ENCODE assay signal across 18 mouse cellular contexts in genomic region chr1:173427385-173427784, GRCm38 (mm10). TPM values are rescaled to one million over a fixed set of nuclear protein-coding genes. Genes with fewer than 3 reads are reported as not detected.
DNase-seq lines count a peak whose midpoint lies in the region; ATAC-seq and TF ChIP-seq lines count a peak whose summit lies in the region.
"Had no signal": no experiment of that assay in that cellular context is flagged by ENCODE, and none has a peak within 500 bp of the region (broad histone marks: within the 10 kb centered on the region; RNA-seq: fewer than 3 reads in every experiment).

No protein-coding gene starts in this region.

- H3K27ac ChIP-seq in heart, adult 2 months, result no peak overlapping the region
- no peak overlapping the region for H3K27ac ChIP-seq in CH12.LX (ENCODE audit: insufficient read depth, low read depth)
- peak overlapping the region; percentile 89 for H3K27ac ChIP-seq in bone marrow macrophage, adult 2 months (ENCODE audit: insufficient read depth, low read depth, low read length)
- H3K27ac ChIP-seq: heart, embryonic 15.5 days; kidney, embryonic 15.5 days; limb, embryonic 15.5 days; stomach, postnatal 0 days had no signal

- peak; percentile 65 for ATAC-seq in megakaryocyte, adult 5-6 weeks (ENCODE audit: poor library complexity, severe bottlenecking)
- ATAC-seq: hindbrain, embryonic 16.5 days; intestine, embryonic 16.5 days; liver, postnatal 0 days had no signal

- H3K36me3 ChIP-seq in heart, adult 2 months (ENCODE audit: control insufficient read depth, insufficient read depth, low read length), result no peaks in the 10 kb centered on the region
- H3K36me3 ChIP-seq in CH12.LX (replicated peaks in 1 of 2; ENCODE audit: control insufficient read depth in 1 of 2, insufficient read depth in 1 of 2, low read length in 1 of 2), result peaks cover 12 to 41% of the 10 kb centered on the region in 2 experiments
- H3K36me3 ChIP-seq: heart, embryonic 15.5 days; kidney, embryonic 15.5 days; limb, embryonic 15.5 days had no signal

- DNase-seq in heart, adult 9 months (ENCODE audit: low spot score in 2 of 2), result peak; percentile 20 to 41
- DNase-seq in heart, adult 2 months, result no peak
- DNase-seq in CH12.LX (ENCODE audit: extremely low read depth), result peak; percentile 73
- DNase-seq in kidney, adult 8-10 months, result no peak
- no peak for DNase-seq in cerebellum, postnatal 14 days
- DNase-seq: adrenal gland, postnatal 10 days; cerebellum, adult 11 months; cerebellum, postnatal 25 days; liver, postnatal 0 days; right cerebral cortex, postnatal 4 days had no signal

- H3K27me3 ChIP-seq in heart, adult 2 months (ENCODE audit: control insufficient read depth, insufficient read depth, low read length), result no peaks in the 10 kb centered on the region
- no peaks in the 10 kb centered on the region for H3K27me3 ChIP-seq in CH12.LX (replicated peaks)
- H3K27me3 ChIP-seq: heart, embryonic 15.5 days; kidney, embryonic 15.5 days; limb, embryonic 15.5 days had no signal

- H3K79me2 ChIP-seq in heart, adult 2 months (replicated peaks; ENCODE audit: control insufficient read depth, insufficient read depth, low read length), result no peaks in the 10 kb centered on the region
- H3K79me2 ChIP-seq in CH12.LX (replicated peaks; ENCODE audit: control insufficient read depth, extremely low read depth, insufficient read depth, poor library complexity, severe bottlenecking), result peaks cover 87% of the 10 kb centered on the region

- TF ChIP-seq POLR2A in heart, adult 2 months (IDR thresholded peaks at IDR 0.05; ENCODE audit: insufficient read depth, low read depth, low read length), result no peak
- TF ChIP-seq POLR2A in CH12.LX (IDR thresholded peaks at IDR 0.05; ENCODE audit: low read depth, low read length), result no peak
- TF ChIP-seq POLR2A in bone marrow macrophage, adult 2 months (IDR thresholded peaks at IDR 0.05; ENCODE audit: borderline replicate concordance, low read depth, low read length), result no peak

- H3K4me2 ChIP-seq in CH12.LX (ENCODE audit: insufficient read depth, low read depth, poor library complexity, severe bottlenecking), result peak overlapping the region; percentile 29
- H3K4me2 ChIP-seq: heart, embryonic 15.5 days; kidney, embryonic 15.5 days; limb, embryonic 15.5 days had no signal

- TF ChIP-seq CTCF in heart, adult 2 months (IDR thresholded peaks at IDR 0.05), result no peak
- TF ChIP-seq CTCF in CH12.LX (conservative IDR thresholded peaks at IDR 0.05 in 1 of 2, IDR thresholded peaks at IDR 0.05 in 1 of 2; ENCODE audit: low read depth in 2 of 2, low read length in 2 of 2), result no peak
- TF ChIP-seq CTCF in bone marrow macrophage, adult 2 months (IDR thresholded peaks at IDR 0.05; ENCODE audit: low read depth, low read length), result no peak

- no peak for TF ChIP-seq EP300 in heart, adult 2 months (IDR thresholded peaks at IDR 0.05; ENCODE audit: insufficient read depth, low read depth, low read length)
- peak; percentile 25; the same call in 1 of the 2 replicates for TF ChIP-seq EP300 in CH12.LX (IDR thresholded peaks at IDR 0.05; ENCODE audit: low read length)

- TF ChIP-seq RAD21 in CH12.LX (IDR thresholded peaks at IDR 0.05; ENCODE audit: low read depth, low read length), result no peak

- intact Hi-C loops in heart, adult 2 months (cut with DNase I), result no loop called here

- H3K4me3 ChIP-seq in heart, adult 2 months, result no peak overlapping the region
- peak overlapping the region in 1 of 3 experiments; percentile 22 for H3K4me3 ChIP-seq in CH12.LX (replicated peaks in 1 of 3; ENCODE audit: low read depth in 2 of 3, low read length in 2 of 3, poor library complexity in 1 of 3)
- peak overlapping the region; percentile 46 for H3K4me3 ChIP-seq in bone marrow macrophage, adult 2 months (ENCODE audit: insufficient read depth, low read length)
- H3K4me3 ChIP-seq: heart, embryonic 15.5 days; kidney, embryonic 15.5 days; limb, embryonic 15.5 days had no signal

- dilution Hi-C loops in CH12.LX (cut with MboI; ENCODE audit: extremely low pct_ligation_motif_present, extremely low pct_unique_long_range_greater_than_20kb, low sequenced_read_pairs), result no loop called here

- no peaks in the 10 kb centered on the region for H3K9me3 ChIP-seq in CH12.LX (replicated peaks; ENCODE audit: low read length)
- H3K9me3 ChIP-seq: heart, embryonic 15.5 days; kidney, embryonic 15.5 days; limb, embryonic 15.5 days had no signal

- 50% methylated on average over 8 of the region's 8 CpGs for WGBS in heart, adult 2 months

- H3K9ac ChIP-seq in heart, adult 2 months (ENCODE audit: low read depth, low read length), result no peak overlapping the region
- H3K9ac ChIP-seq in CH12.LX (ENCODE audit: insufficient read depth, low read depth), result no peak overlapping the region
- H3K9ac ChIP-seq: heart, embryonic 15.5 days; kidney, embryonic 15.5 days; limb, embryonic 15.5 days; liver, postnatal 0 days had no signal

- in situ Hi-C loops in CH12.LX (cut with MboI; ENCODE audit: low pct_ligation_motif_present, low pct_unique_long_range_greater_than_20kb, low sequenced_read_pairs), result no loop called here

- H3K4me1 ChIP-seq in heart, adult 2 months (ENCODE audit: control insufficient read depth, insufficient read depth, low read length), result peaks cover 2% of the 10 kb centered on the region; the same call in 1 of the 2 replicates
- peaks cover 38 to 96% of the 10 kb centered on the region in 2 experiments for H3K4me1 ChIP-seq in CH12.LX (ENCODE audit: control insufficient read depth in 1 of 2, insufficient read depth in 2 of 2)
- H3K4me1 ChIP-seq in bone marrow macrophage, adult 2 months (ENCODE audit: control insufficient read depth, insufficient read depth, low read length), result peaks cover 68% of the 10 kb centered on the region
- H3K4me1 ChIP-seq: kidney, embryonic 15.5 days; limb, embryonic 15.5 days had no signal

TF ChIP-seq in CH12.LX, 34 proteins besides CTCF, POLR2A, EP300 and RAD21:
- peak; percentile 75 for TF ChIP-seq MEF2A (IDR thresholded peaks at IDR 0.05; ENCODE audit: borderline replicate concordance, low read depth, low read length)
- TF ChIP-seq USF1 (IDR thresholded peaks at IDR 0.05; ENCODE audit: low read depth, low read length), result peak; percentile 81
- no peak for TF ChIP-seq IRF4 (IDR thresholded peaks at IDR 0.05; ENCODE audit: low read depth, low read length)
- TF ChIP-seq ZMIZ1 (IDR thresholded peaks at IDR 0.05; ENCODE audit: low read depth, low read length), result no peak
- peak; percentile 88 for TF ChIP-seq MAX (IDR thresholded peaks at IDR 0.05; ENCODE audit: low read length)
- no peak for TF ChIP-seq JUN (IDR thresholded peaks at IDR 0.05; ENCODE audit: insufficient read depth, low read depth, low read length)
- peak; percentile 40; the same call in 1 of the 2 replicates for TF ChIP-seq MYC (IDR thresholded peaks at IDR 0.05; ENCODE audit: low read depth, low read length)
- peak; percentile 76 for TF ChIP-seq BHLHE40 (IDR thresholded peaks at IDR 0.05; ENCODE audit: low read depth, low read length)
- TF ChIP-seq NRF1 (IDR thresholded peaks at IDR 0.05; ENCODE audit: low read depth, low read length), result no peak
- peak; percentile 74 for TF ChIP-seq USF2 (conservative IDR thresholded peaks at IDR 0.05; ENCODE audit: low read depth, low read length)
- TF ChIP-seq MAFK (IDR thresholded peaks at IDR 0.05; ENCODE audit: insufficient replicate concordance, low read length), result no peak
- peak; percentile 30; the same call in 1 of the 2 replicates for TF ChIP-seq SIN3A (IDR thresholded peaks at IDR 0.05; ENCODE audit: low read length)
TF ChIP-seq in CH12.LX: peak in this region for 7.

RNA-seq across cellular contexts. Expression of gene Cadm3, which starts 59.9 kb away (rescaled TPM):
- total RNA-seq in heart, adult 2 months (2021), result 1 to 10 TPM; 1.6 to 2.6 TPM
- 4.1 and 8.1 TPM in 2 replicates for polyA plus RNA-seq in heart, adult 2 months (2012; rRNA removed)
- total RNA-seq in CH12.LX (2012; rRNA removed) (not detected in 2 replicates), CH12.LX (2014; rRNA removed) (not detected in 2 replicates)
- polyA plus RNA-seq in CH12.LX (2012; ENCODE audit: insufficient read length, low read depth), result not detected in 2 replicates
- not detected in 2 replicates for polyA plus RNA-seq in bone marrow macrophage, adult 2 months (2012; ENCODE audit: insufficient read depth, insufficient read length, missing spikeins)
- 1.5 and 2.1 TPM in 2 replicates for total RNA-seq in megakaryocyte, adult 5-6 weeks (2015)
- total RNA-seq in megakaryocyte, adult 5-6 weeks (2017), result 0.51 and 5.2 TPM in 2 replicates

Comparison
In these comparisons a context has a peak if more than half of its experiments do, and no peak if none do; other contexts are left out.
1. DNase-seq: peak in heart, adult 9 months (2 of 2) and CH12.LX (single experiment); none in heart, adult 2 months (0 of 2), kidney, adult 8-10 months (0 of 2) and cerebellum, postnatal 14 days (0 of 2).